Mouse (Mus musculus) Patski (cell line): Measurements from ENCODE around the gene Cyp24a1. TPM values are rescaled to one million over a fixed set of nuclear protein-coding genes. Genes with fewer than 3 reads are reported as not detected.
A peak's percentile ranks its signal among the peaks of the same experiment; 100 is the strongest.

Source experiments
- ATAC-seq: fragments of 100-300 bp; one replicate; pipeline ENCODE4 v1.8.0; 2021
- CTCF ChIA-PET: fragments of 350-600 bp; sonication (Branson Sonifier 250); formaldehyde crosslinking; loops from one replicate; lab custom pipeline; 2022; ENCODE audit warnings: inconsistent platforms; lab: Charles Lee
- POLR2A ChIA-PET: fragments of 350-600 bp; sonication (Branson Sonifier 250); formaldehyde crosslinking; loops from one replicate; lab custom pipeline; 2022; ENCODE audit warnings: antibody characterized with exemption, inconsistent platforms; lab: Charles Lee
- DNase-seq: peaks from one replicate; pipeline ENCODE4 v3.0.0-alpha.2; 2011; ENCODE audit warnings: low read depth, low spot score
- H3K27me3 ChIP-seq: fragments of 371-371 bp; one replicate; pipeline ENCODE4 v1.5.1; 2021
- CTCF ChIP-seq: fragments of 100-300 bp; IDR thresholded peaks from one replicate; pipeline ENCODE4 v1.5.1; 2021
- in situ Hi-C: fragments of 300-500 bp; cut with MboI; formaldehyde crosslinking; loops from 3 replicates; pipeline ENCODE4 v1.11.1; 2018; ENCODE audit warnings: low pct_unique_long_range_greater_than_20kb, mixed read lengths
- polyA plus RNA-seq: library from polyadenylated mRNA; unstranded; gene quantifications from one replicate; pipeline ENCODE4 v1.2.3, GENCODE M21; 2021

Cyp24a1 gene
- polyA plus RNA-seq, 1 experiment from 2014 or later = 0.19 TPM

DNA sequence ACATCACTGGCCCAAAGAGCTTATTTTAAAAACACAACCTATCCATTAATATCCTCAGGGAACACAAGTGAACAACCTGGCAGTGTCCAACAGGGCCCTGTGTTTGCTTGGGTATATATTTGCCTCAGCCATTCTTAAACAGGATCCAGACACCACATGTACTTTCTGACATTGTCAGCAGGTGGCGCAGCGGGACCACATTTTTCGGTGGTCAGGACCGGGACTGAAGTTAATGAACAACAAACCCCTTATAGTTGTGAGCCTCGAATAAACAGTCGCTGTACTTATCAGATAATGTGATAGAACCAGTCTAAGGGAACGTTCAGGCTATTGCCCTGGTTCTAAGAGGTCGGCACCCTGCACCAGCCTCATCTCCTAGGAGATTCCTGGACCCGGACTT is 46.0 kb downstream of the Cyp24a1 start:
- ATAC-seq = peak; percentile 33
- ChIA-PET CTCF (interaction anchor here (0.6 to 7.7 kb wide), 13 partner anchors 8 to 146 kb away, joined by 3 to 174 read pairs (median 4); no protein-coding TSS in a partner anchor), POLR2A (no interaction called here)
- no peak for DNase-seq
- in situ Hi-C loops = loop anchor here (5.0 kb wide), 2 partner anchors 56 to 99 kb away; no protein-coding TSS in a partner anchor
- no peaks in the 10 kb centered on the region for H3K27me3 ChIP-seq
- peak; percentile 82 for TF ChIP-seq CTCF

DNA sequence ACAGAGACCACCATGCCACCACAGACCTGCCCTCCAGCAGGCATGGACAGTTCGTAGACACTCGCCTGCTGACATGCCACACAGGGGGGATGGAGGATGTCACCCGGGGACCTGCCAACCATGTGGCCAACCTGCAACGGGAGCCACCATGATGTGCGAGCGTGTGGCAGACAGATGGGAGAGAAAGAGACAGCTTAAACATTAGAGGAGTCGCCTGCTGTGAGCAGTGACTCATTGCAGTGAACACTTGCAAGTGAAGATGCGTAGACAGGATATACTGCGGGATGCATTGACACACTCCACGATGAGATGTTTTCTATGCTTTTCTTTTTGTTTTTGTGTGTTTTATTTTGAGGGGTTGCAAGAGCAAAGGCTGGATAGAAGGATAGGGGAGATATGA is 49.3 kb downstream of the Cyp24a1 start:
- CTCF ChIA-PET = interaction anchor here (0.9 to 7.7 kb wide), 5 partner anchors 21 to 61 kb away, joined by 3 to 174 read pairs (median 3); no protein-coding TSS in a partner anchor
- no peaks in the 10 kb centered on the region for H3K27me3 ChIP-seq
- in situ Hi-C loops = loop anchor here (10.0 kb wide), 1 partner anchor 147 kb away; no protein-coding TSS in a partner anchor
- TF ChIP-seq CTCF = no peak
- POLR2A ChIA-PET = interaction anchor here (3.0 kb wide), 1 partner anchor 64 kb away, joined by 9 read pairs; no protein-coding TSS in a partner anchor
- ATAC-seq (no peak), DNase-seq (no peak)

DNA sequence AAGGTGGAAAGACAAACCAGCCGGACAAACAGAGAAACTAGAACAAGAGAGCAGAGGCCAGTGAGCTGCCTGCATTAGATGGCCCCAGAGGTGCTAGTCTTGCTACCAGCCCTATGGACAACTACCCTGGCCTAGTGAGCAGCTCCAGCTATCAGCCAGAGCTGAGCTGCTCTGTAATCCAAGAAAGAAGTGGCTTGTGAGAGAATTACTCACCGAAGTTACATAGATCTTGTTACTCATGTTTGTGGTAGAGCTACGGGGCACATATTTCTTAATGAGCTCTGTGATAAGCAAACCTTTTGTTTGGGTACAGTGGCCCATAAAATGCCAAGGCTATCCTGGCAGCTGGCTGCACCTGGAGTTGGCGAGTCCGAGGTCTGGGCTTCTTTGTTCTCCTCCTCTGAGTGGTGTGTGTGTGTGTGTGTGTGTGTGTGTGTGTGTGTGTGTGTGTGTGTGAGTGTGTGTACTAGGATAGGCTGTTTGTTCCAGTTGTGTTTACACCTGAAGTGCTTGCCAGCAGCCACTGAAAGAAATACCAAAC is 50.0 kb downstream of the Cyp24a1 start:
- in situ Hi-C loops = loop anchor here (10.0 kb wide), 1 partner anchor 148 kb away; no protein-coding TSS in a partner anchor
- peak; percentile 65 for DNase-seq
- no peak for TF ChIP-seq CTCF
- peak; percentile 86 for ATAC-seq
- ChIA-PET CTCF (interaction anchor here (0.7 to 7.7 kb wide), 5 partner anchors 12 to 61 kb away, joined by 3 to 174 read pairs (median 4); no protein-coding TSS in a partner anchor), POLR2A (interaction anchor here (3.0 kb wide), 1 partner anchor 64 kb away, joined by 9 read pairs; no protein-coding TSS in a partner anchor)
- H3K27me3 ChIP-seq = no peaks in the 10 kb centered on the region

GRCm38 (mm10) chr2:170445861-170446260 is 51.1 kb downstream of the Cyp24a1 start:
- DNase-seq = no peak
- ATAC-seq = no peak
- ChIA-PET POLR2A (interaction anchor here (3.0 kb wide), 1 partner anchor 65 kb away, joined by 9 read pairs; no protein-coding TSS in a partner anchor), CTCF (interaction anchor here (7.7 kb wide), 1 partner anchor 62 kb away, joined by 174 read pairs; no protein-coding TSS in a partner anchor)
- no peak for TF ChIP-seq CTCF
- in situ Hi-C loops = loop anchor here (10.0 kb wide), 1 partner anchor 149 kb away; no protein-coding TSS in a partner anchor
- no peaks in the 10 kb centered on the region for H3K27me3 ChIP-seq

GRCm38 (mm10) chr2:170442535-170442934 is 54.4 kb downstream of the Cyp24a1 start:
- POLR2A ChIA-PET = no interaction called here
- ATAC-seq (no peak), DNase-seq (no peak)
- no peaks in the 10 kb centered on the region for H3K27me3 ChIP-seq
- in situ Hi-C loops = loop anchor here (10.0 kb wide), 1 partner anchor 152 kb away; no protein-coding TSS in a partner anchor
- peak; percentile 71 for TF ChIP-seq CTCF
- CTCF ChIA-PET = interaction anchor here (0.9 to 4.1 kb wide), 10 partner anchors 9 to 87 kb away, joined by 3 to 36 read pairs (median 5); no protein-coding TSS in a partner anchor

GRCm38 (mm10) chr2:170438782-170439181 is 58.2 kb downstream of the Cyp24a1 start:
- DNase-seq = no peak
- TF ChIP-seq CTCF = no peak
- in situ Hi-C loops = no loop called here
- ChIA-PET POLR2A (interaction anchor here (0.6 kb wide), 1 partner anchor 1519 kb away, joined by 3 read pairs; no protein-coding TSS in a partner anchor), CTCF (interaction anchor here (1.3 kb wide), 1 partner anchor 72 kb away, joined by 6 read pairs; no protein-coding TSS in a partner anchor)
- peak; percentile 69 for ATAC-seq
- no peaks in the 10 kb centered on the region for H3K27me3 ChIP-seq

DNA sequence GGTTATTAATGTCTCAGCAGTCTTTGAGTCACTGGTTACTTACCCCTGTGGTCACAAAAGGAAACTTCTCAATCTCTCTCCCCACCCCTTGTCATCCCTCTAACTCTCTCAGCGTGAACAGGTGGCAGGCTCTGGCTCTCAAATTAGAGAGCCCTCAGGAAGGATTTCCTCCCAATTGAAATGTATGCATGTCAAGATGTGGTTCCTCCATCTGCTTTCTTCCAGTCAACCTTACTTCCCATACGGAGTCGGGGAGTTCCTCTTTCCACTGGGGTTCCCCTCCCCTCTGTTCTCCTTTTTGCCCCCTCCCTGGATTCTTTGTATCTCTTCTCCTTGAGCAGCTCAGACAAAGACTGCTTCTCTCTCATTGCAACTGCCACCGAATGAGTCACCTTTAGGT is 60.7 kb downstream of the Cyp24a1 start:
- TF ChIP-seq CTCF = no peak
- no peaks in the 10 kb centered on the region for H3K27me3 ChIP-seq
- DNase-seq (no peak), ATAC-seq (no peak)
- CTCF ChIA-PET = interaction anchor here (1.2 kb wide), 1 partner anchor 17 kb away, joined by 3 read pairs; no protein-coding TSS in a partner anchor
- POLR2A ChIA-PET = no interaction called here
- in situ Hi-C loops = no loop called here

Other genes with a start within 250 kb of the Cyp24a1 start
- gene Bcas1, start 69.3 kb downstream of the Cyp24a1 start, polyA plus RNA-seq = not detected
- gene Pfdn4, start 717 bp downstream of the Cyp24a1 start, polyA plus RNA-seq = 146 TPM
- not detected for gene 4930470P17Rik, start 104.9 kb upstream of the Cyp24a1 start, polyA plus RNA-seq
- not detected for gene Dok5, start 234.7 kb upstream of the Cyp24a1 start, polyA plus RNA-seq